Mouse (Mus musculus) brain, embryonic 14.5 days (tissue): ENCODE measurements around the gene Aldh4a1.

Experiments
- CTCF ChIP-seq: fragments of 200-500 bp; IDR thresholded peaks from 2 replicates; pipeline ENCODE4 v1.5.1; 2012; ENCODE audit warnings: inconsistent platforms, mild to moderate bottlenecking, moderate library complexity, borderline replicate concordance; ENCODE audit not compliant: insufficient read depth, insufficient read length; ENCODE audit errors: extremely low read depth
- POLR2A ChIP-seq: fragments of 200-500 bp; IDR thresholded peaks from 2 replicates; pipeline ENCODE4 v1.6.1; 2012; ENCODE audit warnings: mild to moderate bottlenecking, inconsistent platforms, borderline replicate concordance; ENCODE audit not compliant: poor library complexity, insufficient read depth, insufficient read length, severe bottlenecking; ENCODE audit errors: extremely low read depth

DNA sequence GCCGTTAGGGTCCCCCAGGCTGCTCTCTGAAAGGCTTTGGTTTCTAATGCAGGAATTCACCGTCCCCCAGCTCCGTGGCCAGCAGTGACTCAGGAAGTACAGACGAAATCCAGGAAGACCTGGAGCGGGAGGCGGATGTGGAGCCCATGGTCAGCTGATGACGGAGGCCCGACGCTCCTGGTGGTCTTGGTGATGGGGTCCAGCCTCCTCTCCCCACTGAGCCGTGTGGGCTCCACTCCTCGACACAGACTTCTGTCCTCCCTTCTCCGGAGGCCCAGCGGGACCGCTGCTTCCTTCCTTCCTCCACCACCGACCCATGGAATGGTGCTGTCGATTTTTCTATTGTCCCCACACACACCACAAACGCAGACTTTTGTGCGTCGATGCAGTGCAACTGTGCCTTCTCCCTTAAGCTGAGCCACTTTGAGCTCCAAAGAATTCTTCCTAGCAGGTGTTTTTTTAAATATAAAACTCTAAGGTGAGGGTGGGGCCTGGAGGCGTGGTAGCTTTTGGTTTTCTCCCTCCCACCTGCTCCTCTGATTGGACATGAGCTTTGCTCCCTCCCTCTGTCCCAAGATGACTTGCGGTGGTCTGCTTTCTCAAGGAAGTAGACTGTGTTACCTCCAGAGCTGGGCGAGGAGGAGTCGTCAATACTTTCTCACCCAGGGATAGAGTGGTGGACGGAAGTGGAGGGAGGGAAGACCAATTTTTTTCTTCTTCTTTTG lies 6.2 kb upstream of the Aldh4a1 start:
- TF ChIP-seq CTCF (no peak), POLR2A (no peak)
